Mouse (Mus musculus): Measurements from ENCODE around the gene Scamp5. TPM values are rescaled to one million over a fixed set of nuclear protein-coding genes. Genes with fewer than 3 reads are reported as not detected.

Scamp5 gene
- 3.5 and 4.0 TPM in 2 replicates for polyA plus RNA-seq (2015; fragmentation: Nextera tagmentation; extraction: Ambion mirVana)

DNA sequence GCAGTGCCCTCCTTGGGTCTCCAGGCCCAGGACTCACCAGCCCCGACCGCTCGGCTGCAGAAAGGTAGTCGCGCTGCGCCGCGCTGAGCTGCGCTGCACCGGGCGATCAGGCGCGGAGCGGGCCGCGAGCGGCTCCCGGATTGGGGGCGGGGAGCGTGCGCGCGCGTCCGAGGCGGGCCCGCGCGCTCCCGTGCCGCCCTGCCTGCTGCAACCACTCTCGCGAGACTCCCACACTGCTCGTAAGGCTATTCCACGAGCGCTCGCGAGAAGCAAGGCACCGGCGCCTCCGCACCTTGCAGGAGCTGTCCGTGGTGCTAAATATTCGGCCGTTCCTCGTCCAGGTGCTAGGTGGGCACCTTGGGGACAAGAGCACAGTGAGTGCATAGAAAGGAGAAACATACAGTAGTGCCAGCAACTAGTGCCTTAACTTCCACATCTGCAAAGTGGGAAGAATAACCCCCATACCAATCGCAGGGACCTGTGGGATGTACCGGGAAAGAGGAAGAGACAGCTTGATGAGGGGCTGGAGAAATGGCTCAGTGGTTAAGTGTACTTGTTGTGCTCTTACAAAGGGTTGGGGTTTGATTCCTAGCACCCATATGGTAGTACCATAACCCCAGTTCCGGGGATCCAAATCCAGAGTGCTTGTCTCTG lies at the start of gene Scamp5:
Gene Scamp5, minus strand, starts transcription at position 165 of the 654 bp plus-strand sequence.
- TF ChIP-seq EP300 (IDR thresholded peaks at IDR 0.05) (peak; percentile 64; the same call in 1 of the 2 replicates), CTCF (IDR thresholded peaks at IDR 0.05) (no peak)
- no peak within 1 kb of the TSS for H3K27ac ChIP-seq (ENCODE audit: low read length)
- H3K9me3 ChIP-seq (ENCODE audit: low read length): no peaks in the 10 kb centered on the region
- no peaks in the 10 kb centered on the region for H3K36me3 ChIP-seq (ENCODE audit: insufficient read depth, low read length)
- H3K9ac ChIP-seq (replicated peaks; ENCODE audit: low read depth): peak within 1 kb of the TSS; percentile 48
- whole genome bisulfite sequencing: 1% methylated on average over 43 of the region's 48 CpGs
- peaks cover 6% of the 10 kb centered on the region; the same call in 1 of the 2 replicates for H3K4me1 ChIP-seq (ENCODE audit: insufficient read depth, low read depth, low read length)
- H3K4me2 ChIP-seq (replicated peaks; ENCODE audit: low read depth, low read length): peak within 1 kb of the TSS; percentile 88
- ATAC-seq (peak; percentile 99), DNase-seq (ENCODE audit: low spot score) (peak; percentile 97)
- H3K27me3 ChIP-seq (replicated peaks; ENCODE audit: insufficient read depth, low read length): no peaks in the 10 kb centered on the region; the same call in 1 of the 2 replicates
- peak within 1 kb of the TSS; percentile 55 for H3K4me3 ChIP-seq (ENCODE audit: low read depth, low read length)

DNA sequence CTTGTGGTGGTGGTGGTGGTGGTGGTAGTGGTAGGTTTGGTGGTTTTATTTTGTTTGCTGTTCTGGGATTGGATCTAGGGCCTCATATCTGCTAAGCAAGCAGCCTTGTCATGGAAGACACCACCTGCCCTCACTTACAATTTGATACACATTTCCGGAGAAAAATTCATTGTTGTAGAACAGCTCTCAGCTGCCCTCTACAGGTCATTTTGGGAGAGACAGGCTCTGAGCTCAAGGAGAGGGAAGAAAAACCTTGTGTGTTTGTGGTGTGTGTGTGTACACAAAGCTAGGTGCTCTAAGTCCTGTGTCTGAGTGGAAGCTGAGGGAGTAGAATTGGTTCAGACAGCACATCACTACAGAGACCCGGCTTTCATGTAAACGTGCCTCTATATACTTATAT lies 49.3 kb upstream of the Scamp5 start:
- H3K4me1 ChIP-seq (ENCODE audit: insufficient read depth, low read depth, low read length): peaks cover 2% of the 10 kb centered on the region; the same call in 1 of the 2 replicates
- DNase-seq (ENCODE audit: low spot score) (peak; percentile 78), ATAC-seq (no peak)
- 8% methylated on average over 3 of the region's 3 CpGs for WGBS
- peak; percentile 86 for TF ChIP-seq CTCF (IDR thresholded peaks at IDR 0.05)
- no peak for TF ChIP-seq EP300 (IDR thresholded peaks at IDR 0.05)
- no peak overlapping the region for H3K27ac ChIP-seq (ENCODE audit: low read length)
- H3K9ac ChIP-seq (replicated peaks; ENCODE audit: low read depth): no peak overlapping the region
- H3K4me2 ChIP-seq (replicated peaks; ENCODE audit: low read depth, low read length): no peak overlapping the region
- no peaks in the 10 kb centered on the region for H3K27me3 ChIP-seq (replicated peaks; ENCODE audit: insufficient read depth, low read length)
- no peaks in the 10 kb centered on the region for H3K36me3 ChIP-seq (ENCODE audit: insufficient read depth, low read length)
- no peak overlapping the region for H3K4me3 ChIP-seq (ENCODE audit: low read depth, low read length)
- no peaks in the 10 kb centered on the region for H3K9me3 ChIP-seq (ENCODE audit: low read length)

DNA sequence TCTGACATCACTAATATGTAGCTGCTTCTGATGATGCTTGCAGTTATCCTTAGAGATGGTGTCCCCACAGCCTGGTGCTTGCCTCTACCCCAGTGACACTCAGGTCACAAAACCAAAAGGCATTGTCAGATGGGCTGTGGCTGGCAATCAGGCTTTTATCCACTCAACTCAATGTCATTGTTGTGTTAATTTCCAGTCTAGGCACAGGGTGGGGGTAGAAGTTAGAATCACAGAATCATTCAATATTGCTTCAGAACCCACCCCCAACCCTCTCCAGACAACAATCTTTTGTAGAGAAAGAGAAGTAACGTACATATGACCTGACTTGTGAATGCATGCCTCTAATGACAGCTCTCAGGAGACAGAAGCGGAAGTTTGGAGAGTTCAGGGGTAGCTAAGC lies 42.7 kb upstream of the Scamp5 start:
- no peaks in the 10 kb centered on the region for H3K36me3 ChIP-seq (ENCODE audit: insufficient read depth, low read length)
- H3K4me2 ChIP-seq (replicated peaks; ENCODE audit: low read depth, low read length): no peak overlapping the region
- no peaks in the 10 kb centered on the region for H3K4me1 ChIP-seq (ENCODE audit: insufficient read depth, low read depth, low read length)
- no peak overlapping the region for H3K4me3 ChIP-seq (ENCODE audit: low read depth, low read length)
- WGBS: 76% methylated on average over 2 of the region's 2 CpGs
- ATAC-seq (no peak), DNase-seq (ENCODE audit: low spot score) (no peak)
- no peaks in the 10 kb centered on the region for H3K9me3 ChIP-seq (ENCODE audit: low read length)
- no peak overlapping the region for H3K9ac ChIP-seq (replicated peaks; ENCODE audit: low read depth)
- H3K27me3 ChIP-seq (replicated peaks; ENCODE audit: insufficient read depth, low read length): peaks cover 7% of the 10 kb centered on the region; the same call in 1 of the 2 replicates
- no peak overlapping the region for H3K27ac ChIP-seq (ENCODE audit: low read length)
- no peak for TF ChIP-seq CTCF (IDR thresholded peaks at IDR 0.05)
- no peak for TF ChIP-seq EP300 (IDR thresholded peaks at IDR 0.05)

DNA sequence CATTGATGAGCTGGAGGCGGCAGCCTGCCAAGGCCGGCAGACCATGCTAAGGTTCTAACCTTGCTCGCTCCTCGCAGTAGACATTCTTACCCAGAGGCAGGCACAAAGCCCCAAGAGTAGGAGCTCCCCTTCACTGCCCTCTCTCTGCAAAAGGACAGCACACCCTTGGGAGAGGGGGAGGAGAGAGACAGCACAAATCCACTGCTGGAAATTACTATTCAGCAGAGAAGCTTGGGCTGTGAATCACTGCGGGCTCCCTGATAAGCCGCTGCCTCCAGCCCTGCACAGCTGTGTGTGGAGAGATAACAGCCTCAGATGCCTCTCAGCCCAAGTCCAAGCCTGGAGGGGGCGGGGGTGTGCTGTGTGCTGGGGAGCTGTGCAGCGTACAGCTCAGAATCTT lies 37.8 kb upstream of the Scamp5 start:
- H3K9ac ChIP-seq (replicated peaks; ENCODE audit: low read depth): no peak overlapping the region
- no peaks in the 10 kb centered on the region for H3K9me3 ChIP-seq (ENCODE audit: low read length)
- 6% methylated on average over 8 of the region's 8 CpGs for WGBS
- H3K4me3 ChIP-seq (ENCODE audit: low read depth, low read length): no peak overlapping the region
- no peak overlapping the region for H3K4me2 ChIP-seq (replicated peaks; ENCODE audit: low read depth, low read length)
- ATAC-seq (peak; percentile 57), DNase-seq (ENCODE audit: low spot score) (no peak)
- H3K4me1 ChIP-seq (ENCODE audit: insufficient read depth, low read depth, low read length): peaks cover 12% of the 10 kb centered on the region
- no peak for TF ChIP-seq EP300 (IDR thresholded peaks at IDR 0.05)
- no peak for TF ChIP-seq CTCF (IDR thresholded peaks at IDR 0.05)
- H3K27me3 ChIP-seq (replicated peaks; ENCODE audit: insufficient read depth, low read length): peaks cover 54% of the 10 kb centered on the region
- no peaks in the 10 kb centered on the region for H3K36me3 ChIP-seq (ENCODE audit: insufficient read depth, low read length)
- no peak overlapping the region for H3K27ac ChIP-seq (ENCODE audit: low read length)

DNA sequence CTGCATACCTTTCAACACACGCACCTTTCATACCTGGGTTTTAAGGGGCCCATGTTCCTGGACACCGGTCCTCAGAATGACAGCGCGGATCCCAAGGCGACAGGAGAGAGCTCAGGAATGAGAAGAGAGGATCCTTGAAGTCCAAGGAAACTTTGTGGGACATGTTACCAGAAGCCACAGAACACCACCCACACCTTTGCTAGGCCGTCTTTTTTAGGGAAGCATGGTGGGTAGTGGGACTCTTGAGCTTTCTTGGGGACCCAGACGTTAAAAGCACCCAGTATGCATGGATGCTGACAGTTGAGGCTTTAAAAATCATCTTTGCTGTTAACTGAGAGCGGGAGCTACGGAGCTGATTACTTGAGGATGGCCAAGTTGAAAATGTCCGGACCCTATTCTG lies 37.0 kb upstream of the Scamp5 start:
- Histone ChIP-seq H3K4me1 (ENCODE audit: insufficient read depth, low read depth, low read length) (peaks cover 12% of the 10 kb centered on the region), H3K27ac (ENCODE audit: low read length) (no peak overlapping the region), H3K9ac (replicated peaks; ENCODE audit: low read depth) (no peak overlapping the region), H3K9me3 (ENCODE audit: low read length) (no peaks in the 10 kb centered on the region), H3K4me3 (ENCODE audit: low read depth, low read length) (no peak overlapping the region), H3K36me3 (ENCODE audit: insufficient read depth, low read length) (no peaks in the 10 kb centered on the region), H3K4me2 (replicated peaks; ENCODE audit: low read depth, low read length) (no peak overlapping the region), H3K27me3 (replicated peaks; ENCODE audit: insufficient read depth, low read length) (peaks cover 61% of the 10 kb centered on the region)
- 46% methylated on average over 10 of the region's 10 CpGs for WGBS
- ATAC-seq (no peak), DNase-seq (ENCODE audit: low spot score) (no peak)
- no peak for TF ChIP-seq CTCF (IDR thresholded peaks at IDR 0.05)
- TF ChIP-seq EP300 (IDR thresholded peaks at IDR 0.05): no peak

DNA sequence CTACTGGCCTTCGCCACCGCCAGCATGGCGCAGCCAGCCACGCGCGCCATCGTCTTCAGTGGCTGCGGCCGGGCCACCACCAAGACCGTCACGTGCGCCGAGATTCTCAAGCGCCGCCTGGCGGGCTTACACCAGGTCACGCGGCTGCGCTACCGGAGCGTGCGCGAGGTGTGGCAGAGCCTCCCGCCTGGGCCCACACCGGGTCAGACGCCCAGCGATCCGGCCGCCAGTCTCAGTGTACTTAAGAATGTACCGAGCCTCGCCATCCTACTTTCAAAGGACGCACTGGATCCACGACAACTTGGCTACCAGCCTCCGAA lies 36.5 kb upstream of the Scamp5 start:
- H3K4me2 ChIP-seq (replicated peaks; ENCODE audit: low read depth, low read length): peak overlapping the region; percentile 63
- no peaks in the 10 kb centered on the region for H3K9me3 ChIP-seq (ENCODE audit: low read length)
- H3K4me3 ChIP-seq (ENCODE audit: low read depth, low read length): peak overlapping the region; percentile 37
- no peak overlapping the region for H3K9ac ChIP-seq (replicated peaks; ENCODE audit: low read depth)
- ATAC-seq (peak; percentile 80), DNase-seq (ENCODE audit: low spot score) (no peak)
- peaks cover 12% of the 10 kb centered on the region for H3K4me1 ChIP-seq (ENCODE audit: insufficient read depth, low read depth, low read length)
- H3K36me3 ChIP-seq (ENCODE audit: insufficient read depth, low read length): no peaks in the 10 kb centered on the region
- no peak overlapping the region for H3K27ac ChIP-seq (ENCODE audit: low read length)
- no peak for TF ChIP-seq EP300 (IDR thresholded peaks at IDR 0.05)
- TF ChIP-seq CTCF (IDR thresholded peaks at IDR 0.05): peak; percentile 61
- under 1% methylated on average over 34 of the region's 34 CpGs for WGBS
- H3K27me3 ChIP-seq (replicated peaks; ENCODE audit: insufficient read depth, low read length): peaks cover 61% of the 10 kb centered on the region

All from lung, postnatal 0 days (tissue).